Mouse (Mus musculus) brain, embryonic 14.5 days (tissue): ENCODE data around the gene Larp1b.

ENCODE experiments used
- CTCF ChIP-seq: fragments of 200-500 bp; IDR thresholded peaks from 2 replicates; pipeline ENCODE4 v1.5.1; 2012; ENCODE audit warnings: inconsistent platforms, mild to moderate bottlenecking, moderate library complexity, borderline replicate concordance; ENCODE audit not compliant: insufficient read depth, insufficient read length; ENCODE audit errors: extremely low read depth
- POLR2A ChIP-seq: fragments of 200-500 bp; IDR thresholded peaks from 2 replicates; pipeline ENCODE4 v1.6.1; 2012; ENCODE audit warnings: mild to moderate bottlenecking, inconsistent platforms, borderline replicate concordance; ENCODE audit not compliant: poor library complexity, insufficient read depth, insufficient read length, severe bottlenecking; ENCODE audit errors: extremely low read depth

DNA sequence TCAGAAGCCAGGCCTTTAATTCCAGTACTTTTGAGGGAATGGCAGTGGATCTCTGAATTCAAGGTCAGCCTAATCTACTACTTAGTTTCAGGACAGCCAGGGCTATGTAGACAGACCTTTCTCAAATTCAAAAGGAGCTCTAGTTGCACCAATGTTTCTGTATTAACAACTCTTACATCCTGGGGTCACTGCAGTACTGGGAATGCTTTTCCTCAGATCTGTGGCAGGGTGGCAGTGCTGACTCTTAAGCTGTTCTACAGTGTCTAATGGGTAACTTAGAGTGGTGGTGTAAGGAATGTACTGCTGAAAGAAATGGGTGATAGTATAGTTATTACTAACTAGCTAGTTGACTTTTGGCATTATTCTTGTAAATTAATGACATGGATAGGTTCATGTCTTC, 3.0 kb downstream of the Larp1b start:
- no peak for TF ChIP-seq POLR2A
- no peak for TF ChIP-seq CTCF
